Mouse (Mus musculus): ENCODE results near the gene Batf3.

Gene Batf3

GRCm38 (mm10) chr1:191097802-191098747, at the start of gene Batf3:
TSS of gene Batf3 (plus strand) at chr1:191097847.
- DNase-seq, result peak; percentile 56

- no peak for DNase-seq
Measured at GRCm38 (mm10) chr1:191053555-191053954, 44.1 kb upstream of the Batf3 start.

- DNase-seq, result no peak
Measured at GRCm38 (mm10) chr1:191054870-191055532, 42.6 kb upstream of the Batf3 start.

- DNase-seq, result no peak
Measured at GRCm38 (mm10) chr1:191055533-191055873, 42.1 kb upstream of the Batf3 start.

- DNase-seq, result no peak
Measured at GRCm38 (mm10) chr1:191057461-191057860, 40.2 kb upstream of the Batf3 start.

- no peak for DNase-seq
Measured at GRCm38 (mm10) chr1:191062241-191062780, 35.3 kb upstream of the Batf3 start.

GRCm38 (mm10) chr1:191062781-191063485, 34.7 kb upstream of the Batf3 start, which contains the start of the genes Tatdn3 and Nsl1:
TSS of gene Tatdn3 (minus strand) at chr1:191062932.
TSS of gene Nsl1 (plus strand) at chr1:191063012.
- DNase-seq, result peak; percentile 91

- no peak for DNase-seq
Measured at GRCm38 (mm10) chr1:191063700-191064099, 33.9 kb upstream of the Batf3 start.

GRCm38 (mm10) chr1:191064535-191064934, 33.1 kb upstream of the Batf3 start:
- no peak for DNase-seq

- DNase-seq, result no peak
Measured at GRCm38 (mm10) chr1:191065188-191065587, 32.5 kb upstream of the Batf3 start.

- DNase-seq, result no peak
Measured at GRCm38 (mm10) chr1:191068377-191068776, 29.3 kb upstream of the Batf3 start.

- DNase-seq, result no peak
Measured at GRCm38 (mm10) chr1:191070259-191070658, 27.4 kb upstream of the Batf3 start.

- no peak for DNase-seq
Measured at GRCm38 (mm10) chr1:191071613-191072012, 26.0 kb upstream of the Batf3 start.

- no peak for DNase-seq
Measured at GRCm38 (mm10) chr1:191072329-191072913, 25.2 kb upstream of the Batf3 start.

- no peak for DNase-seq
Measured at GRCm38 (mm10) chr1:191073001-191073400, 24.6 kb upstream of the Batf3 start.

- DNase-seq, result no peak
Measured at GRCm38 (mm10) chr1:191073486-191073885, 24.2 kb upstream of the Batf3 start.

GRCm38 (mm10) chr1:191075199-191075883, 22.3 kb upstream of the Batf3 start:
- DNase-seq, result peak; percentile 56

- DNase-seq, result no peak
Measured at GRCm38 (mm10) chr1:191083230-191083629, 14.4 kb upstream of the Batf3 start.

- peak; percentile 72 for DNase-seq
Measured at GRCm38 (mm10) chr1:191084951-191085559, 12.6 kb upstream of the Batf3 start.

- no peak for DNase-seq
Measured at GRCm38 (mm10) chr1:191085597-191085996, 12.1 kb upstream of the Batf3 start.

GRCm38 (mm10) chr1:191086304-191086878, 11.3 kb upstream of the Batf3 start:
- no peak for DNase-seq

Data from right cerebral cortex, postnatal 14 days (tissue).